Mouse (Mus musculus) embryonic facial prominence, embryonic 14.5 days (tissue): ENCODE results near the gene Exoc6. TPM values are rescaled to one million over a fixed set of nuclear protein-coding genes. Genes with fewer than 3 reads are reported as not detected.

Experiments used
- ATAC-seq: fragments of 200-750 bp; cut with Nextera tagmentation; 2 replicates; pipeline ENCODE4 v1.8.0; 2017; ENCODE audit warnings: low read depth, moderate number of reproducible peaks, moderate TSS enrichment
- DNase-seq: peaks from one replicate; pipeline ENCODE4 v3.0.0-alpha.2; 2015; ENCODE audit warnings: low spot score
- H3K27ac ChIP-seq: fragments of 300-500 bp; sonication (generic); replicated peaks from 2 replicates; pipeline ENCODE4 v1.5.1; 2014; ENCODE audit warnings: low read depth, mild to moderate bottlenecking, low read length, moderate library complexity
- H3K27me3 ChIP-seq: fragments of 300-500 bp; sonication (generic); replicated peaks from 2 replicates; pipeline ENCODE4 v1.6.1; 2014; ENCODE audit warnings: low read length; ENCODE audit not compliant: control insufficient read depth, insufficient read depth
- H3K36me3 ChIP-seq: fragments of 300-500 bp; sonication (generic); 2 replicates; pipeline ENCODE4 v1.6.1; 2014; ENCODE audit warnings: low read length, mixed read lengths; ENCODE audit not compliant: control insufficient read depth, insufficient read depth
- H3K4me1 ChIP-seq: fragments of 300-500 bp; sonication (generic); 2 replicates; pipeline ENCODE4 v1.6.1; 2014; ENCODE audit warnings: antibody characterized with exemption, low read length; ENCODE audit not compliant: control insufficient read depth, insufficient read depth
- H3K4me2 ChIP-seq: fragments of 300-500 bp; sonication (generic); 2 replicates; pipeline ENCODE4 v1.6.1; 2014; ENCODE audit warnings: low read depth, mild to moderate bottlenecking, low read length, moderate library complexity, mixed read lengths
- H3K4me3 ChIP-seq: fragments of 300-500 bp; sonication (generic); 2 replicates; pipeline ENCODE4 v1.5.1; 2014; ENCODE audit warnings: low read depth, mild to moderate bottlenecking, low read length
- H3K9ac ChIP-seq: fragments of 300-500 bp; sonication (generic); 2 replicates; pipeline ENCODE4 v1.6.1; 2014; ENCODE audit warnings: low read depth, mild to moderate bottlenecking, low read length, moderate library complexity, mixed read lengths
- H3K9me3 ChIP-seq: fragments of 300-500 bp; sonication (generic); 2 replicates; pipeline ENCODE4 v1.6.1; 2016; ENCODE audit warnings: low read length; ENCODE audit not compliant: control insufficient read depth
- WGBS: fragments of 180-500 bp; shearing (Covaris S2); extraction: QIAGEN DNeasy Blood & Tissue Kit; methylation state at CpG from one replicate; pipeline ENCODE4 v1.1.7; 2014; 5-methylcytosine and 5-hydroxymethylcytosine counted together
- polyA plus RNA-seq: library from polyadenylated mRNA; unstranded; fragments of >200 nt; fragmentation: Nextera tagmentation; extraction: Ambion mirVana; gene quantifications from 2 replicates; pipeline ENCODE4 v1.2.1, GENCODE M21; 2014

Gene Exoc6
- polyA plus RNA-seq, 1 experiment from 2014 or later, result 10.7 TPM

- Histone ChIP-seq H3K4me3 (no peak overlapping the region), H3K4me2 (no peak overlapping the region), H3K27ac (no peak overlapping the region), H3K4me1 (0 out of 2 replicates have a peak, but pooled peaks cover 3% of the 10 kb centered on the region), H3K9ac (no peak overlapping the region), H3K9me3 (no peaks in the 10 kb centered on the region), H3K36me3 (no peaks in the 10 kb centered on the region), H3K27me3 (no peaks in the 10 kb centered on the region)
- peak; percentile 7 for DNase-seq
- ATAC-seq, result no peak
- 90% methylated on average over 4 of the region's 4 CpGs for WGBS
Observed at GRCm38 (mm10) chr19:37615039-37615630, 64.9 kb downstream of the Exoc6 start.

GRCm38 (mm10) chr19:37647994-37648393, 97.8 kb downstream of the Exoc6 start:
- ATAC-seq, result no peak
- WGBS, result 27% methylated on average over 2 of the region's 2 CpGs

GRCm38 (mm10) chr19:37650526-37650925, 100.3 kb downstream of the Exoc6 start:
- H3K27ac ChIP-seq, result no peak overlapping the region
- H3K4me1 ChIP-seq, result no peaks in the 10 kb centered on the region
- WGBS, result 38% methylated on average over 2 of the region's 2 CpGs
- H3K4me3 ChIP-seq, result no peak overlapping the region
- no peaks in the 10 kb centered on the region for H3K36me3 ChIP-seq
- no peak overlapping the region for H3K4me2 ChIP-seq
- peak; percentile 30 for DNase-seq
- no peak overlapping the region for H3K9ac ChIP-seq
- no peak for ATAC-seq
- H3K9me3 ChIP-seq, result no peaks in the 10 kb centered on the region
- H3K27me3 ChIP-seq, result no peaks in the 10 kb centered on the region

More at GRCm38 (mm10) chr19:37647994-37648393, 97.8 kb downstream of the Exoc6 start:
- Histone ChIP-seq H3K9ac (no peak overlapping the region), H3K4me1 (no peaks in the 10 kb centered on the region), H3K4me3 (no peak overlapping the region), H3K27me3 (no peaks in the 10 kb centered on the region), H3K4me2 (no peak overlapping the region), H3K27ac (no peak overlapping the region), H3K36me3 (no peaks in the 10 kb centered on the region), H3K9me3 (no peaks in the 10 kb centered on the region)
- DNase-seq, result peak; percentile 53

DNA sequence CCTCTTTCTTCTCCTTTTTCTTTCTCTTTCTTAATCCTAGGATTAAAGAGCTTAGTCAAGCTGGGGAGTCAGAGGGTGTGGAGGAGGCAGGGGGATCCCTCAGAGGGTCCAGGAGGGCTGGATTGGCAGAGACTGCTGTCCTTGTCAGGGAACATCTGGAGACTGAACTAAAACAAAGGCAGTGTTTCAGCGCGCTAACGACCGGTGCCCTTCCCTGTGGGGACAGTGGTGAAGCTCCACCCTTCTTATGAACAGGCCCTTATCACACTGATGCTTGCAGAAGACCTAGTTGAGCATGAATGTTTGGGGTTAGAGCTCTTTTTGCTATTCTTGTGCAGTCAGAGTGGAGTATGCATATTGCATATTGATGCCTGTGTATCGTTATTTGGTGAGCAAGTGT, 103.8 kb downstream of the Exoc6 start:
- Histone ChIP-seq H3K9ac (no peak overlapping the region), H3K9me3 (no peaks in the 10 kb centered on the region), H3K4me3 (no peak overlapping the region), H3K36me3 (no peaks in the 10 kb centered on the region), H3K27ac (no peak overlapping the region), H3K27me3 (no peaks in the 10 kb centered on the region), H3K4me2 (no peak overlapping the region), H3K4me1 (peaks cover 3% of the 10 kb centered on the region; the same call in 1 of the 2 replicates)
- ATAC-seq (no peak), DNase-seq (no peak)
- 30% methylated on average over 5 of the region's 5 CpGs for WGBS

DNA sequence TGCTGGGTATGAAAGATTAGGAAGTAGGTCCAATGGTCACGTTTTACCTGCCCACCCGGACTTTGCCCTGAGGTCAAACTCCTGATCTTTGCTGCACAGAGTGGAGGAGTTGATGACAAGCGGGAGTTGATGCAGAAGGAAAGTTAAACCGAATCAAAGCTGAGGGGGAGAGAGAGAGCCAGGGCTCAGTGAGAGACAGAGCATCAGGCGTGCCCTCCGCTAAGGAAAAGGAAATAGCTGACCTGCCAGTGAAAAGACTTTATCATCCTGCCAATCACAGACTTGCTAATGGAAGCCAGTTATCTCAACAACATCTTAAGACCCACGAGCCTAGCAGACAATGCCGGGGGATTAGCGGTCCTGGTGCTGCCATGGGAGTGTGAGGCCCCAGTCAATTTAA, 106.2 kb downstream of the Exoc6 start:
- WGBS, result 9% methylated on average over 9 of the region's 9 CpGs
- DNase-seq (no peak), ATAC-seq (no peak)
- Histone ChIP-seq H3K27me3 (no peaks in the 10 kb centered on the region), H3K9me3 (no peaks in the 10 kb centered on the region), H3K9ac (no peak overlapping the region), H3K27ac (no peak overlapping the region), H3K4me2 (no peak overlapping the region), H3K4me3 (no peak overlapping the region), H3K36me3 (no peaks in the 10 kb centered on the region), H3K4me1 (peaks cover 3% of the 10 kb centered on the region; the same call in 1 of the 2 replicates)

- DNase-seq (no peak), ATAC-seq (no peak)
- H3K36me3 ChIP-seq, result no peaks in the 10 kb centered on the region
- H3K4me3 ChIP-seq, result no peak overlapping the region
- no peak overlapping the region for H3K4me2 ChIP-seq
- H3K9me3 ChIP-seq, result no peaks in the 10 kb centered on the region
- no peaks in the 10 kb centered on the region for H3K4me1 ChIP-seq
- no peak overlapping the region for H3K9ac ChIP-seq
- H3K27me3 ChIP-seq, result no peaks in the 10 kb centered on the region
- no peak overlapping the region for H3K27ac ChIP-seq
- 63% methylated on average over 6 of the region's 6 CpGs for WGBS
Observed at GRCm38 (mm10) chr19:37665256-37665655, 115.0 kb downstream of the Exoc6 start.

DNA sequence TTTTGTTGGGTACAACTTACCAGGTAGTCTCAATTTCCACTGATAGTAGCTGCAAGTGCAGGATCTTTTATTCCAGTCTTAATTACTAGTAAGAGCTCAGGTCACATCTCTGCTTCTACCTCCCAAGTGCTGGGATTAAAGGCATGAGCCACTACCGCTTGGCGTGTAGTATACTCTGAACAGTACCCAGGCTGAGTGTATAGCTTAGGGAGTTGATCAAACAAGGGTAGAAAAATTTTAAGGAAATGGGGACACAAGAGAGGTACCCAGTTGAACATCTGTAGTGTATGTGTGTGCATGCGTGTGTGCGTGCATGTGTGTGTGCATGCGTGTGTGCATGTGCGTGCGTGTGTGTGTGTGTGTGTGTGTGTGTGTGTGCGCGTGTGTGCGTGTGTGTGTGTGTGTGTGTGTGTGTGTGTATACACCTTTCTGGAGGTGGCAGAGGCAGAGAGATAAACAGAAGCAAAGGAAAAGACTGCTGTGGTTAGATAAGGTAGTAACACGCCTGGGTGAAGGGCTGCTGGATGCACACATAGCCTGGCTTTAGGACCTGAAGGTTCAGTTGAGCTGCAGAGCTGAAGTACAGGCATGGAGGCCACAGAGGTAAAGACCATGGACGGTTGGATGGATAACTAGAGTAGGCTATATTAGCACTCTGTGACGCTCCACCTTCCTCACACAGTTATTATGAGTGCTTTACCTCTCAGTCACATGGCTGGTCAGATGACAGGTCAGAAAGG, 117.8 kb downstream of the Exoc6 start:
- ATAC-seq (no peak), DNase-seq (no peak)
- H3K36me3 ChIP-seq, result no peaks in the 10 kb centered on the region
- H3K4me1 ChIP-seq, result no peaks in the 10 kb centered on the region
- no peak overlapping the region for H3K4me2 ChIP-seq
- H3K4me3 ChIP-seq, result no peak overlapping the region
- 59% methylated on average over 13 of the region's 13 CpGs for WGBS
- H3K9me3 ChIP-seq, result no peaks in the 10 kb centered on the region
- H3K27me3 ChIP-seq, result no peaks in the 10 kb centered on the region
- no peak overlapping the region for H3K27ac ChIP-seq
- no peak overlapping the region for H3K9ac ChIP-seq

GRCm38 (mm10) chr19:37668657-37669056, 118.4 kb downstream of the Exoc6 start:
- H3K9me3 ChIP-seq, result no peaks in the 10 kb centered on the region
- no peaks in the 10 kb centered on the region for H3K4me1 ChIP-seq
- H3K27me3 ChIP-seq, result no peaks in the 10 kb centered on the region
- WGBS, result 84% methylated on average over 5 of the region's 5 CpGs
- no peak for ATAC-seq
- H3K27ac ChIP-seq, result no peak overlapping the region
- no peak overlapping the region for H3K9ac ChIP-seq
- H3K36me3 ChIP-seq, result no peaks in the 10 kb centered on the region
- H3K4me2 ChIP-seq, result no peak overlapping the region
- no peak for DNase-seq
- H3K4me3 ChIP-seq, result no peak overlapping the region

DNA sequence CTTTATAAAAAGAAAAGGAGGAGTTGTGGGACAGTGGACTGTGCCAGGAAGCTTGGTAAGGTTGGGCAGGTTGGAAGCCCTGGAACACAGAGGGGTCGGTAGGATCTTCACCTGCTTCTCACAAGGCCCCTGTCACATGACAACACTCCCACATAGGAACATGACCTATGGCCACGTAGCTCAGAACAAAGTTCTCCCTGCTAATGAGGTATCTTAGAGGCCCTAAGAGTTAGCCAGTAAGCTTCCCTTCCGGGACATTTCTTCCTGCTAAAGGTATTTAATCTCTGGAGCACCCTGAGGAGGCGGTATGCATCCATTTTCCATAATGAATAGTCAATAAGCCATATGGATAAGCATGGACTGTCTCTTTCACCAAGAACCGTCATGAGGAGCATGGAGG, 119.3 kb downstream of the Exoc6 start:
- Histone ChIP-seq H3K27ac (no peak overlapping the region), H3K4me3 (no peak overlapping the region), H3K4me1 (no peaks in the 10 kb centered on the region), H3K9ac (no peak overlapping the region), H3K36me3 (no peaks in the 10 kb centered on the region), H3K27me3 (no peaks in the 10 kb centered on the region), H3K9me3 (no peaks in the 10 kb centered on the region), H3K4me2 (no peak overlapping the region)
- no peak for ATAC-seq
- 80% methylated on average over 5 of the region's 5 CpGs for WGBS
- no peak for DNase-seq
